Mouse (Mus musculus): ENCODE measurements around the gene Spc25. TPM values are rescaled to one million over a fixed set of nuclear protein-coding genes. Genes with fewer than 3 reads are reported as not detected.

Gene Spc25
- polyA plus RNA-seq, 1 experiment from 2014 or later = 162 TPM

Other genes with a start within 250 kb of the Spc25 start
- gene Nostrin, start 70.4 kb downstream of the Spc25 start, polyA plus RNA-seq (2014; fragmentation: Nextera tagmentation; extraction: Ambion mirVana) = 6.5 and 7.8 TPM in 2 replicates
- 0.28 TPM in 1 of 2 replicates, not detected in the other for gene G6pc2, start 4.9 kb upstream of the Spc25 start, polyA plus RNA-seq (2014; fragmentation: Nextera tagmentation; extraction: Ambion mirVana)
- gene Abcb11, start 136.4 kb upstream of the Spc25 start, polyA plus RNA-seq (2014; fragmentation: Nextera tagmentation; extraction: Ambion mirVana) = 0.20 TPM in 1 of 2 replicates, not detected in the other
- gene Dhrs9, start 174.3 kb upstream of the Spc25 start, polyA plus RNA-seq (2014; fragmentation: Nextera tagmentation; extraction: Ambion mirVana) = 0.73 and 0.94 TPM in 2 replicates